Mouse (Mus musculus) E14TG2a.4 (cell line): ENCODE measurements around the gene Gimap7.
"Not testable (repeated sequence)": the region's sequence is repeated elsewhere in the genome, so short reads cannot be mapped to it uniquely, and the experiment has no call there.

Experiments
- H3K27me3 ChIP-seq: 2 replicates; pipeline ENCODE4 v1.6.1; 2014; ENCODE audit warnings: low read length, control low read depth; ENCODE audit not compliant: insufficient read depth
- H3K36me3 ChIP-seq: 2 replicates; pipeline ENCODE4 v1.6.1; 2014; ENCODE audit warnings: low read length, control low read depth; ENCODE audit not compliant: insufficient read depth
- H3K4me1 ChIP-seq: replicated peaks from 2 replicates; pipeline ENCODE4 v1.6.1; 2014; ENCODE audit warnings: low read depth, low read length, control low read depth
- H3K4me3 ChIP-seq: replicated peaks from 2 replicates; pipeline ENCODE4 v1.5.1; 2014; ENCODE audit warnings: mild to moderate bottlenecking, low read length
- H3K9me3 ChIP-seq: 2 replicates; pipeline ENCODE4 v1.6.1; 2014; ENCODE audit warnings: low read length, control low read depth
- CTCF ChIP-seq: conservative IDR thresholded peaks from 2 replicates; pipeline ENCODE4 v1.5.1; 2014; ENCODE audit warnings: low read length
- NANOG ChIP-seq: IDR thresholded peaks from 2 replicates; pipeline ENCODE4 v1.6.1; 2014; ENCODE audit warnings: borderline replicate concordance, low read length, mixed read lengths
- POU5F1 ChIP-seq: IDR thresholded peaks from 2 replicates; pipeline ENCODE4 v1.6.1; 2014; ENCODE audit warnings: low read length, borderline replicate concordance

The Gimap7 gene

DNA sequence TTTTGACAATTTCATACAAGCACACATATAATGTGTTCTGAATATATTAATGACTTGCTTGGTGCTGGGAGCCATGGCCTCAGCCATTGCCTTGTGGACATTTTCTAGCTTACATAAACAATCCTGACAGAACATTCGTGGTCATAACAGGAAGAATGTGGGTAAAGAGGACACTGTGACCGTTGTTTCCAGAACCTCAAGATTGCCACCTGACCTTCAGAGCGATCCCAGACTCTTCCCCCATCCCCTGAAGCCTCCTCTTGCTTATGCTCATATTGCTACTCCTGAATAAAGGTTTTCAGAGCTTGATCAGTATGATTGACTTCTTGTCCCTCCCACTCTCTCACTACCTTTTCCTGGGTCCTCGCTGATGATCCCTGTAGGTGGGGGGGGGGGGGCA is 40.0 kb upstream of the Gimap7 start:
- Histone ChIP-seq H3K9me3 (peaks cover 8% of the 10 kb centered on the region), H3K4me3 (no peak overlapping the region), H3K27me3 (no peaks in the 10 kb centered on the region), H3K36me3 (no peaks in the 10 kb centered on the region), H3K4me1 (peaks cover 33% of the 10 kb centered on the region)
- TF ChIP-seq NANOG: no peak
- TF ChIP-seq POU5F1: no peak
- no peak for TF ChIP-seq CTCF

DNA sequence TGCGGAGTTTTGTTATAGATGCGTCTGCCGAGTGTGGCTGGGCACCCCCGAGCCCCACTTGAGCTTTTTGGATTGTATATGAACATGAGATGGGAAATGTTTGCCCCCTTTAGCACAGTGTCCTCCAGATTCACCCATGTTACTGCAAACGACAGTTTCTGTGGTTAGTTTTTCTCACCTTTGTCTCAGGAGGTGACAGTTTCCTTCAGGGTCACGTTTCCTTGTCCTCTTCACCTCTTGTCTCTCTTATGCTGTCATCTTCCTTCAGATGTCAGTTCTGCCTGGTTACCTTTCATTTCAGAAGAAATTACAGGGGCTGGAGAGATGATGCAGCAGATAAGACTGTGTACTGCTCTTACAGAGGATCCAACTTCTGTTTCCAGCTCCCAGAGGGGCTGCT is 38.7 kb upstream of the Gimap7 start:
- H3K4me1 ChIP-seq: peaks cover 28% of the 10 kb centered on the region
- TF ChIP-seq POU5F1 (no peak), NANOG (no peak), CTCF (no peak)
- H3K36me3 ChIP-seq: no peaks in the 10 kb centered on the region
- no peaks in the 10 kb centered on the region for H3K27me3 ChIP-seq
- H3K4me3 ChIP-seq: no peak overlapping the region
- H3K9me3 ChIP-seq: no peaks in the 10 kb centered on the region

DNA sequence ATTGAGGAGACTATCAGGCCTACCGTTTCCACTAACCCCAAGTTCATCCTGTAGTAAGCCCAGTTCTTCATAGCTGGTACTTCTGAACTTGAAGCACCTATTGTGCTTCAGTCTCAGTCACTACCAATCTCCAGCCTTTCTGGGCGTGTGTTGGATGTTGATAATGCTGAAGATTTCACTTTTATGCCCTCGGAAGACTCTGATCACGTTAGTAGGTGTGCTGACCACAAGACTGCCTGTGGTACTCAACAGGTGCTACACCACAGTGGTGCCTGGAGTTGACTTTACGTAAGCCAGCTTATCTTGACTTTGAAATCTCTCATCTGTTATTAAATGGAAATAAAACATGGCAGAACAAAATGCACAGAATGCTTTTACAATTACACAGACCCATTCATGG is 38.0 kb upstream of the Gimap7 start:
- H3K4me1 ChIP-seq: peaks cover 22% of the 10 kb centered on the region
- H3K36me3 ChIP-seq: no peaks in the 10 kb centered on the region
- no peaks in the 10 kb centered on the region for H3K9me3 ChIP-seq
- no peak overlapping the region for H3K4me3 ChIP-seq
- no peak for TF ChIP-seq CTCF
- TF ChIP-seq NANOG: no peak
- no peak for TF ChIP-seq POU5F1
- H3K27me3 ChIP-seq: no peaks in the 10 kb centered on the region

DNA sequence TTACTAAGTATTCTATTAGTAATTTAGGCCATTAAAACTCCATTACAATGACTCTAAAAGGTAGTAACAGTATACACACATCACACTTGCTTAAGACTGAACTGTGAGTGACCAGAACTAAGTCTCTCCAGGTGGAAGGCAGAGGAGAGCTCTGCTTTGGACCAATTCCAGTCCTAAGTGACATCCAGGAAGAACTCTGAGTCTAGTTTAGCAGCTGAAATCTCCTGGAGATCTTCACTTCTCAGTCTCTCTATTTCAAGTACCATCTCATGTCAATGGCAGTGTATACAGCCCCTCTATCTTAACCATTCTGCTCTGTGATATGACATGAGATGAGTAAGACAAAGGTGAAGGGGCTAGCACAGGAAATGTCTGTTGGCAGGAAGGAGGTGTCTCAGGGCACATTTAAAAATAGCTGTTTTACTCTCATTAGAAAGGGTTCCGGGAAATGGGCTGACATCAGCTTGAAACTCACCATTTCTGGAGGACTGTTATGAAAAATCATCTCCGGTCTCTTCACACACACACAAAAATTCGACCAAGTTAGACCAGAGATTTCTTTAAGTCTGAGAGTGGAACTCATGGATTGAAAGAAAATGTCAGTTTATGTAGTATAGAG is 36.8 kb upstream of the Gimap7 start:
- Histone ChIP-seq H3K9me3 (no peaks in the 10 kb centered on the region), H3K27me3 (no peaks in the 10 kb centered on the region), H3K36me3 (no peaks in the 10 kb centered on the region), H3K4me3 (no peak overlapping the region), H3K4me1 (peaks cover 11% of the 10 kb centered on the region)
- TF ChIP-seq CTCF: no peak
- no peak for TF ChIP-seq POU5F1
- TF ChIP-seq NANOG: no peak

DNA sequence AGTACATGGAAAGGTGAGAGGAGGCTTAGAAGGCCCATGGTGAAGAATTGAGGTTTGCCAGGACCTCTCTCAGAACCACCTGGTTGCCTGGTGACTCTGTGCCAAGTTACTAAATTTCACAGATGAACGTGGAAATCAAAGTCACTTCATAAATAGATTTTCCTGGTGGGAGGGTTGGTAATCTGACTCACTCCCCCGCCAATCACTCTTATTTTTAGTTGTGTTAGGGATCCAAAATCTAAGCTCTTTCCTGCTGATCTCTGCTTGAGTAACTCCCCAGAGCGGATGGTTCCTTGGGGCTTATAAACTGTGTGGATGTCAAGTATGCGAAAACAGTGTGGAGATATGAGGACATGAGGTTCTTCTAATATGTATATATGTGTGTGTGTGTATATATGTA is 36.1 kb upstream of the Gimap7 start:
- Histone ChIP-seq H3K36me3 (no peaks in the 10 kb centered on the region), H3K4me1 (peaks cover 5% of the 10 kb centered on the region), H3K27me3 (no peaks in the 10 kb centered on the region), H3K4me3 (no peak overlapping the region), H3K9me3 (no peaks in the 10 kb centered on the region)
- TF ChIP-seq CTCF: no peak
- no peak for TF ChIP-seq POU5F1
- TF ChIP-seq NANOG: no peak

DNA sequence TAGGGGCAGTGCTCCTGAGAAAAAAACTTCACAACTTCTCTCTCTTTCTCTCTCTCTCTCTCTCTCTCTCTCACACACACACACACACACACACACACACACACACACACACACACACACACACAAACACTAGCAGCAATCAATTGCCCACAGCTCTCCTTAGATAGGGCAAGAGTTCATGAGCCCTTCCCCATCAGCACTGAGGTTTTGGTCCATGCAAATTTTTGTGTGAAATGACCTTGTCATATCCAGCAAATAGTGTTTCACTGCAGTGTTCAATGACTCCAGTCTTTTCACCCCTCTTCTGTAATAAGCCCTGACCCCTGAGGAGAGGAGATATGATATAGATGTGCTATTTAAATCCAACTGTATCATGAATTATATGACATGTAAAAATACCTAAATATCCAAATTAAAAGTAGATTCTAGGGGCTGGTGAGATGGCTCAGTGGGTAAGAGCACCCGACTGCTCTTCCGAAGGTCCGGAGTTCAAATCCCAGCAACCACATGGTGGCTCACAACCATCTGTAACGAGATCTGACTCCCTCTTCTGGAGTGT is 35.1 kb upstream of the Gimap7 start:
- not testable (repeated sequence) for H3K4me3 ChIP-seq, H3K9me3 ChIP-seq, H3K36me3 ChIP-seq, H3K4me1 ChIP-seq, H3K27me3 ChIP-seq

DNA sequence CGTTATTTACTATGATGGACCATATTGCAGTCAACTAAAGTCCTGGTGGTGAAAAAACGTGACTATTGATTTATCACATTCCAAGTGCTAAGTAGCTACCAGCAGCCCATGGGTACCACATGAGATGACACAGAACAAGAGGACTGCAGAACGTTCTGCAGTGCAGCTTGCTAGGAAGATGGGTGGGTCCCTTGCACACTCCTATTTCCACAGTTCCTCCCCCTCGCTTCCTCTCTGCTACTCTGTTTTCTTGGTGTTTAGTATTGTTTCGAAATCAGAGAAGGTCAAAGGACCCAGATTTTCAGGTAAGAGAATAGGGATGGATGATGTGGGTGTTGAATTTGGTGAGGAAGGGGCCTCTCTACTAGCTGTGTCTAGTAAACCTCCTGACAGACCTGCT is 34.1 kb upstream of the Gimap7 start, which contains the start of gene Gimap4:
Gene Gimap4 (plus strand): TSS at position 231 of the 400 bp plus-strand sequence.
- Histone ChIP-seq H3K9me3 (no peaks in the 10 kb centered on the region), H3K4me1 (no peaks in the 10 kb centered on the region), H3K4me3 (no peak within 1 kb of the TSS), H3K27me3 (no peaks in the 10 kb centered on the region), H3K36me3 (no peaks in the 10 kb centered on the region)
- TF ChIP-seq POU5F1 (no peak), CTCF (no peak), NANOG (no peak)

DNA sequence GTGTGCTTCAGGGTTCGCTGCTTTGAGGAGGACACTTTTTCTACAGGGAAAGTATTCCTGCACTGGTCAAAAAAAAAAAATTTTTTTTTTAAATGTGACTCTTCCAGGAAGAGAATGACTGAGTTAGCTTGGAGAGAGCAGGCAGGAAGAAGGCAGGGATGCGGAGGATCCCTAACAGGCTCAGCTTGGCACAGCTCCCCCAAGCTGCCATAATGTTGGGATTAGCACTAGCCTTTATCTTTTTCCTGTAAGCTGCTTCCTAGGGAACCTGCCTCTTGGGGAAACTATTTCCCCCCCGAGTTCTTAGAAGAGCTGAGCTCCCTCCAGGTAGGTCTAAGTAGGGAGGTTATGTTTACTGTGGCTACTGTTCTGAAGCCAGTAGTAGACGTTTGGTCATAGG is 33.6 kb upstream of the Gimap7 start:
- Histone ChIP-seq H3K4me3 (no peak overlapping the region), H3K27me3 (no peaks in the 10 kb centered on the region)
- TF ChIP-seq CTCF (no peak), POU5F1 (no peak), NANOG (no peak)

DNA sequence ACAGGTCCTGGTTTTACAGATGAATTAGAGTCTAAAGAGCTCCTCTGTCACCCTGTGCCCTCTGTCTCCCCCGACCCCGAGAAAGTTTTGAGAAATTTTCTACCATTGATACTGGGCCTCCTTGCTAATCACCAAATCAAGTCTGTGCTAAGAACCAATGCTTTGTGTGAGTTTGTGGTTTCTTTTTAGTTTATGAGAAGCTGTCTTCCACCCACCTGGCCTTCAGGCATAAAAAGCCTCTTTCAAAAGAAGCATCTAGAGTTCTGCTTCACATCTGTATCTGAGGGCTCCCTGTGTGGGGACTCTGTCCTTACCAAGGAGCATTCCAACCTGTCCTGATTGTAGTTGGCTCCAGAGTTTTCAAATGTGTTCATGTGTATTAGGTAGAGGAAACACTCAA is 33.2 kb upstream of the Gimap7 start:
- Histone ChIP-seq H3K9me3 (no peaks in the 10 kb centered on the region), H3K4me3 (no peak overlapping the region), H3K36me3 (no peaks in the 10 kb centered on the region), H3K4me1 (no peaks in the 10 kb centered on the region), H3K27me3 (no peaks in the 10 kb centered on the region)
- TF ChIP-seq POU5F1 (no peak), CTCF (no peak), NANOG (no peak)

More for the DNA sequence above, 33.6 kb upstream of the Gimap7 start:
- H3K9me3 ChIP-seq: no peaks in the 10 kb centered on the region
- no peaks in the 10 kb centered on the region for H3K36me3 ChIP-seq
- H3K4me1 ChIP-seq: no peaks in the 10 kb centered on the region
